Mouse (Mus musculus) heart, adult 2 months (tissue): ENCODE data around the gene Vat1. TPM values are rescaled to one million over a fixed set of nuclear protein-coding genes. Genes with fewer than 3 reads are reported as not detected.
A peak's percentile ranks its signal among the peaks of the same experiment; 100 is the strongest.
"Not testable (repeated sequence)": the region's sequence is repeated elsewhere in the genome, so short reads cannot be mapped to it uniquely, and the experiment has no call there.

Experiments used
- DNase-seq, 2 experiments: peaks; one replicate each; pipeline ENCODE4 v3.0.0; 2021
- H3K27ac ChIP-seq: fragments of 200-600 bp; 2 replicates; pipeline ENCODE4 v1.8.1; 2022
- H3K27me3 ChIP-seq: fragments of 200-500 bp; 2 replicates; pipeline ENCODE4 v1.6.1; 2012; ENCODE audit warnings: mild to moderate bottlenecking, low read length, inconsistent platforms, mixed read lengths; ENCODE audit not compliant: control insufficient read depth, insufficient read depth
- H3K36me3 ChIP-seq: fragments of 200-500 bp; 2 replicates; pipeline ENCODE4 v1.6.1; 2012; ENCODE audit warnings: low read length, inconsistent platforms; ENCODE audit not compliant: control insufficient read depth, insufficient read depth
- H3K4me1 ChIP-seq: fragments of 200-500 bp; 2 replicates; pipeline ENCODE4 v1.6.1; 2011; ENCODE audit warnings: low read length; ENCODE audit not compliant: control insufficient read depth, insufficient read depth
- H3K4me3 ChIP-seq: fragments of 200-600 bp; 2 replicates; pipeline ENCODE4 v1.8.1; 2022
- H3K79me2 ChIP-seq: fragments of 200-500 bp; replicated peaks from 2 replicates; pipeline ENCODE4 v1.6.1; 2012; ENCODE audit warnings: mild to moderate bottlenecking, inconsistent platforms, low read length, moderate library complexity, mixed read lengths; ENCODE audit not compliant: control insufficient read depth, insufficient read depth
- H3K9ac ChIP-seq: fragments of 200-500 bp; 2 replicates; pipeline ENCODE4 v1.6.1; 2012; ENCODE audit warnings: low read depth, mild to moderate bottlenecking, control low read depth, inconsistent platforms, low read length, mixed read lengths
- CTCF ChIP-seq: fragments of 200-600 bp; IDR thresholded peaks from 2 replicates; pipeline ENCODE4 v1.8.1; 2022; ENCODE audit warnings: antibody characterized with exemption, mild to moderate bottlenecking, moderate library complexity
- EP300 ChIP-seq: fragments of 200-500 bp; IDR thresholded peaks from 2 replicates; pipeline ENCODE4 v1.6.1; 2011; ENCODE audit warnings: low read depth, low read length, control low read depth; ENCODE audit not compliant: insufficient read depth
- POLR2A ChIP-seq: fragments of 200-500 bp; IDR thresholded peaks from 2 replicates; pipeline ENCODE4 v1.6.1; 2011; ENCODE audit warnings: mild to moderate bottlenecking, low read depth, low read length, control low read depth; ENCODE audit not compliant: insufficient read depth
- WGBS: fragments of 180-500 bp; shearing (Covaris S2); methylation state at CpG from one replicate; pipeline ENCODE4 v1.1.7; 2018; 5-methylcytosine and 5-hydroxymethylcytosine counted together
- intact Hi-C: fragments of 180-260 bp; cut with DNase I; formaldehyde crosslinking; loops from one replicate; pipeline ENCODE4 v1.15.1; 2025
- polyA plus RNA-seq: library from polyadenylated mRNA; depleted of rRNA; stranded (reverse); fragments of >200 nt; gene quantifications from 2 replicates; pipeline ENCODE4 v1.2.3, GENCODE M21; 2012
- total RNA-seq, 2 experiments: library from RNA; stranded (reverse); gene quantifications; 2 replicates each; pipeline ENCODE4 v1.2.3; 2021

Vat1 gene
- total and polyA plus RNA-seq, 3 experiments: 20.4 to 29.6 (median 21.4) TPM

GRCm38 (mm10) chr11:101455627-101456026 lies 10.4 kb downstream of the Vat1 start:
- TF ChIP-seq CTCF (no peak), POLR2A (no peak), EP300 (no peak)
- no peak overlapping the region for H3K27ac ChIP-seq
- no peak overlapping the region for H3K4me3 ChIP-seq
- no peaks in the 10 kb centered on the region for H3K27me3 ChIP-seq
- intact Hi-C loops: no loop called here
- H3K9ac ChIP-seq: no peak overlapping the region
- 92% methylated on average over 7 of the region's 7 CpGs for WGBS
- no peak for DNase-seq
- H3K4me1 ChIP-seq: peaks cover 4% of the 10 kb centered on the region; the same call in 1 of the 2 replicates
- H3K36me3 ChIP-seq: peaks cover 2% of the 10 kb centered on the region; the same call in 1 of the 2 replicates
- peaks cover 5% of the 10 kb centered on the region for H3K79me2 ChIP-seq

GRCm38 (mm10) chr11:101454702-101455101 lies 11.3 kb downstream of the Vat1 start:
- Histone ChIP-seq H3K27me3 (no peaks in the 10 kb centered on the region), H3K36me3 (peaks cover 4% of the 10 kb centered on the region; the same call in 1 of the 2 replicates), H3K4me3 (no peak overlapping the region), H3K79me2 (peaks cover 5% of the 10 kb centered on the region), H3K27ac (no peak overlapping the region), H3K4me1 (peaks cover 6% of the 10 kb centered on the region), H3K9ac (no peak overlapping the region)
- 60% methylated on average over 6 of the region's 6 CpGs for WGBS
- no peak for DNase-seq
- intact Hi-C loops: no loop called here
- TF ChIP-seq POLR2A: no peak
- no peak for TF ChIP-seq EP300
- TF ChIP-seq CTCF: no peak

- Histone ChIP-seq H3K79me2 (peaks cover 5% of the 10 kb centered on the region), H3K4me1 (peaks cover 8% of the 10 kb centered on the region), H3K4me3 (no peak overlapping the region), H3K27me3 (no peaks in the 10 kb centered on the region), H3K9ac (no peak overlapping the region), H3K36me3 (peaks cover 4% of the 10 kb centered on the region; the same call in 1 of the 2 replicates), H3K27ac (no peak overlapping the region)
- intact Hi-C loops: no loop called here
- 52% methylated on average over 10 of the region's 10 CpGs for WGBS
- TF ChIP-seq CTCF: no peak
- TF ChIP-seq POLR2A: no peak
- TF ChIP-seq EP300: no peak
- DNase-seq: no peak
Observed at GRCm38 (mm10) chr11:101452093-101452774, 13.8 kb downstream of the Vat1 start.

- no peak overlapping the region for H3K4me3 ChIP-seq
- no peak overlapping the region for H3K27ac ChIP-seq
- intact Hi-C loops: no loop called here
- H3K27me3 ChIP-seq: no peaks in the 10 kb centered on the region
- H3K4me1 ChIP-seq: peaks cover 8% of the 10 kb centered on the region
- H3K36me3 ChIP-seq: peaks cover 4% of the 10 kb centered on the region; the same call in 1 of the 2 replicates
- TF ChIP-seq POLR2A: no peak
- no peak for TF ChIP-seq EP300
- TF ChIP-seq CTCF: no peak
- no peak overlapping the region for H3K9ac ChIP-seq
- H3K79me2 ChIP-seq: peaks cover 5% of the 10 kb centered on the region
- WGBS: 92% methylated on average over 10 of the region's 10 CpGs
- DNase-seq: no peak
Observed at GRCm38 (mm10) chr11:101451536-101451935, 14.5 kb downstream of the Vat1 start.

GRCm38 (mm10) chr11:101450394-101450793 lies 15.6 kb downstream of the Vat1 start:
- intact Hi-C loops: no loop called here
- WGBS: 83% methylated on average over 3 of the region's 3 CpGs
- peaks cover 4% of the 10 kb centered on the region; the same call in 1 of the 2 replicates for H3K36me3 ChIP-seq

GRCm38 (mm10) chr11:101449596-101449995 lies 16.4 kb downstream of the Vat1 start:
- not testable (repeated sequence) for DNase-seq, H3K4me1 ChIP-seq, H3K4me3 ChIP-seq, H3K36me3 ChIP-seq, H3K79me2 ChIP-seq, H3K27me3 ChIP-seq, H3K27ac ChIP-seq, H3K9ac ChIP-seq
- WGBS: 75% methylated on average over 4 of the region's 4 CpGs
- intact Hi-C loops: loop anchor here (2.0 kb wide), 1 partner anchor 15 kb away; the partner anchor contains the start of gene Rnd2

More at GRCm38 (mm10) chr11:101450394-101450793, 15.6 kb downstream of the Vat1 start:
- Histone ChIP-seq H3K79me2 (peaks cover 5% of the 10 kb centered on the region), H3K27ac (no peak overlapping the region), H3K4me3 (no peak overlapping the region), H3K9ac (no peak overlapping the region), H3K27me3 (no peaks in the 10 kb centered on the region), H3K4me1 (peaks cover 8% of the 10 kb centered on the region)
- TF ChIP-seq EP300 (no peak), CTCF (peak; percentile 35), POLR2A (no peak)
- DNase-seq: no peak
